Mouse (Mus musculus): ENCODE results near the gene Cep295. TPM values are rescaled to one million over a fixed set of nuclear protein-coding genes. Genes with fewer than 3 reads are reported as not detected.
"Not testable (repeated sequence)": the region's sequence is repeated elsewhere in the genome, so short reads cannot be mapped to it uniquely, and the experiment has no call there.

The Cep295 gene
- polyA plus RNA-seq, 1 experiment from 2014 or later: 14.3 TPM

DNA sequence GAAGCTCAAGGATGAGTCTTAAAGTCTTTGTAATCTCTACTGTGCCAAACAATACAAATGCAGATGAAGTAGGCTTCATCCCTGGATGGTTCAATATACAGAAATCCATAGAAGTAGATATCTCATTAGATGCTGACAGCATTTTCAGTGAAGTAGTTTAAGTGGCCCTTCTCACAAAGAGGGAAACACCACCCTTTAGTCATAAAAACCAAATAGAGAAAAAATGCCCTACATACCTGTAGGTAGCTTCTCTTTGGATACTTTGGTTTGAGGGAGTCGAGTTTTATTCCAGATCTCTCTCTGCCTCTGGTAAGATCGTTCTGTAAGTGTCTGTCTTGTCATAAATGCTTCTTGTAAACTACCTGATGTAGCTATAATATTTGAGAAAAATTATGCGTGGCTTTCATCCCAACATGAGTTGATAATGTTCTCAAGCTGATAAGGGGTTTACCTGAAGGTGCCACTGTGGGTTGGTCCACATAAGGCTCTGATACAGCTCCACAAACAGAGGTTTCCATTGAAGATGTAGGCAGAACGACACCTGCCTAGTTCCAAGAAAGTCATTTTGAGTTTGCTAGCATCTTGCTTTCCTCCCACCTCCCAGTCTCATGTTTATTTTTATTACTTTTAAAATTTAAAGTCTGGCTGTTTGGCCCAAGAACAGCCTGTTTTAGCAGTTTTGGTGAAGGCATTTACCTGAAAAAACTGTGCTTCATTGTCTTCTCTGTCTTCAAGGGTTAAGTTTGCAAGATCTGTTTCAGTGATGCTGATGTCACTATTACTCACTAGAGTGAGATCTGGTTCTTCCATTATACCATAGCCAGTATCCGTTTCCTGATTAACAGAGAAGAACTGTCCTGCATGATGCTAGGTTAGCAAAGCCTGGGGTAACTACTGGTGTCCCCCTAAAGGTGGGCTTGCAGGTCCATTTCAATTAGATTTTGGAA, 40.1 kb downstream of the Cep295 start:
- WGBS: 72% methylated on average over 5 of the region's 5 CpGs
- Histone ChIP-seq H3K36me3 (peaks cover 65% of the 10 kb centered on the region), H3K4me1 (replicated peaks) (no peaks in the 10 kb centered on the region), H3K27me3 (no peaks in the 10 kb centered on the region), H3K27ac (no peak overlapping the region), H3K9me3 (no peaks in the 10 kb centered on the region), H3K9ac (no peak overlapping the region), H3K4me3 (no peak overlapping the region), H3K4me2 (no peak overlapping the region)
- no peak for ATAC-seq (ENCODE audit: low FRiP score)

DNA sequence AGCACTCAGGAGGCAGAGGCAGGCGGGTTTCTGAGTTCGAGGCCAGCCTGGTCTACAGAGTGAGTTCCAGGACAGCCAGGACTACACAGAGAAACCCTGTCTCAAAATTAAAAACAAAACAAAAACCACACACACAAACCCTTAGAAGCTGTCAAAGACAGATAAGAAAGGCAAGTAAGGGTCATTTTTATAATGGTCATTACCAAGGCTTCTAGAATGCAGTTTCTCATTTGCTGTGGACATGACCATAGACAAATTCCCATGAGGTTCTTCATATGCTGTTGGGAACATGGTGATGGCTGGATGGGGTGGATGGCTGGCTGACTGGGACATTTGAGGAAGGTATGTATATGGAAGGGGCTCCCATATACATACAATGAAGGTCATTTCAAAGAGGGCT, 41.3 kb downstream of the Cep295 start:
- WGBS: 100% methylated on average over 2 of the region's 2 CpGs
- not testable (repeated sequence) for H3K4me1 ChIP-seq (replicated peaks); H3K27me3 ChIP-seq; H3K9ac ChIP-seq; H3K27ac ChIP-seq; H3K4me3 ChIP-seq; H3K9me3 ChIP-seq; ATAC-seq (ENCODE audit: low FRiP score); H3K4me2 ChIP-seq
- peaks cover 62% of the 10 kb centered on the region for H3K36me3 ChIP-seq

DNA sequence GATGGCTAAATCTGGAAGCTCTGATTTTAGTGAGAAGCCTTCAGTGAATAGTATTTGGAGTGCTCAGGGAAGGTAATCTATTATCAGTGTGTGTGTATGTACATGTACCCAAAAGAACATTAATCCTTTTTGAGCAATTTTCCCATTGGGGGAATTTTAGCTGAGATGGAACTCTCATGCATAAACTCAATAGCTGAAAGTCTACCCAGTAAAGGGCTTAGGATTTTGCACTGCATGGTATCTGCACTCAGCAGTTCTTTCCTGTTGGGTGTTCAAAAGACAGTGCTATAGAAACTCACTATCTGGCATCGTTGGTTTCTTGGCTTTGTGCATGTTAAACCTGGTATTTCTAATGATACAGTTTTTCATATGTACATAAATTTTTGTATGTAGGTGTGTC, 43.0 kb downstream of the Cep295 start:
- H3K4me2 ChIP-seq: no peak overlapping the region
- H3K9me3 ChIP-seq: no peaks in the 10 kb centered on the region
- H3K4me3 ChIP-seq: no peak overlapping the region
- H3K4me1 ChIP-seq (replicated peaks): peaks cover 4% of the 10 kb centered on the region
- H3K27ac ChIP-seq: no peak overlapping the region
- no peak overlapping the region for H3K9ac ChIP-seq
- no peaks in the 10 kb centered on the region for H3K27me3 ChIP-seq
- no peak for ATAC-seq (ENCODE audit: low FRiP score)
- peaks cover 69% of the 10 kb centered on the region for H3K36me3 ChIP-seq
- WGBS: 100% methylated on average over 1 of the region's 1 CpGs

DNA sequence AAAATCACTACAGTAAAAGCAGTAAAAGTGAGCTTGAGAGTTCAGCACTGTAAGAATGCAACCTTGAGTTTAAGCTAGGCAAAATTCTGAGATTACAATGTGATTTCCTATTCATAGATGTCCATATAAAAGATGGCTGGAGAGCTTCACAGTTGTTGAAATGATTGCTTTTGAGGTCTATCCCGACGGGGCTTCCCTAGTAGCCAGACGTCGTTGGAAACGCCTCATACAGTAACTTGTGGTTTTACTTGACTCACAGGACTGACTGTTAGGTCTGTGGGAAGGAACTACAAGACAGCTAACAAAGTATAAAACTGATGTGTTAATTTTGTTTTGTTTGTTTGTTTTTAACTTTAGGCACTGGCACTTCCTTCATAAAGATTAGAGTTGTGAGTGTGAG, 44.0 kb downstream of the Cep295 start:
- H3K4me1 ChIP-seq (replicated peaks): peaks cover 12% of the 10 kb centered on the region
- H3K27me3 ChIP-seq: no peaks in the 10 kb centered on the region
- no peak for ATAC-seq (ENCODE audit: low FRiP score)
- WGBS: 95% methylated on average over 5 of the region's 5 CpGs
- H3K9ac ChIP-seq: no peak overlapping the region
- H3K36me3 ChIP-seq: peaks cover 78% of the 10 kb centered on the region
- no peak overlapping the region for H3K27ac ChIP-seq
- H3K4me3 ChIP-seq: no peak overlapping the region
- no peak overlapping the region for H3K4me2 ChIP-seq
- H3K9me3 ChIP-seq: no peaks in the 10 kb centered on the region

DNA sequence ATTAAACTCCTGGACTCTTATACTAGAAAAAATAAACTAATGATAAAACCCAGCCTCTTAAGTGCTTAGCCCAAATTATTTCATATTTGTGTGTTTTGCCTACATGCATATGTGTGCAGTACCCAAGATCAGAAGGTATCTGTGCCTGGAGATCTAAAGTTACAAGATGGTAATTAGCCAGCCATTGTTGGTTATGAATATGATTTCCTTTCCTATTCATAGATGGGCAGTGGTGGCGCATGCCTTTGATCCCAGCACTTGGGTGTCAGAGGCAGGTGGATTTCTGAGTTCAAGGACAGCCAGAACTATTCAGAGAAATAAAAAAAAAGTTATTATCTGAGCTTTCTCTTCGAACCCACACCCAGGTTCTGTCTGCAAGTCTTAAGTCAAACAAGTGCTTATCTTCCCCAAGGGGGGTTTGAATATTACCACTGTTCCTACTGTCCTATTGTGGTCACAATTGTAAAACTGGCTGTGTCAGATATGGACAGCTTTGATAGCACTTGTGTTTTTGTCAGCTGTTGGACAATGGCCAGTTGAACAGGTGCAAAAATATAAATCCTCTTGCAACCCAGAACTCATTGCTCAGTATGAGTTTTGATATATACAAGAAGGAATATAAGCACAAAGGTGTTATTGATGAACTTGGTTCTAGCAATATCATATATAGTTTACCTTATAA, 45.4 kb downstream of the Cep295 start:
- Histone ChIP-seq H3K9me3 (no peaks in the 10 kb centered on the region), H3K4me2 (no peak overlapping the region), H3K27ac (no peak overlapping the region), H3K27me3 (no peaks in the 10 kb centered on the region), H3K4me1 (replicated peaks) (peaks cover 24% of the 10 kb centered on the region), H3K9ac (no peak overlapping the region), H3K4me3 (no peak overlapping the region), H3K36me3 (peaks cover 76% of the 10 kb centered on the region)
- ATAC-seq (ENCODE audit: low FRiP score): no peak
- WGBS: 97% methylated on average over 2 of the region's 2 CpGs

DNA sequence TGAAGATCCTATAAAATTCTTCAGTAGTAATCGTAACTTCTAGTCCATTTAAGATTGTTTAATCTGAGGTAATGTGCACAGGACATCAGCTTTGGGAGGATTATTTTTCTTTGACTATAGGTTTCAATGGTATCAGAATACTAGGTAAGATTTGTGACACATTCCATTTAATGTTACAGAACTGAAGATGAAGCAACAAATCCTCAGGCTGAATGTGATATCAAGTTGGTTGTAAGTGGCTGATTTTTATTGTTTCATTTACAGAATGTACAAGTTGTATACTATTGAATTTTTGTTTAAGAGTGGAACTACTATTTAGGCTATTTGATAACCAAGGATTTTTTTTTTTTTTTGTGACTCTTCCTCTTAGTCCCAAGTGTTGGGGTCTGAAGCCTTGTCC, 47.4 kb downstream of the Cep295 start:
- no peak for ATAC-seq (ENCODE audit: low FRiP score)

DNA sequence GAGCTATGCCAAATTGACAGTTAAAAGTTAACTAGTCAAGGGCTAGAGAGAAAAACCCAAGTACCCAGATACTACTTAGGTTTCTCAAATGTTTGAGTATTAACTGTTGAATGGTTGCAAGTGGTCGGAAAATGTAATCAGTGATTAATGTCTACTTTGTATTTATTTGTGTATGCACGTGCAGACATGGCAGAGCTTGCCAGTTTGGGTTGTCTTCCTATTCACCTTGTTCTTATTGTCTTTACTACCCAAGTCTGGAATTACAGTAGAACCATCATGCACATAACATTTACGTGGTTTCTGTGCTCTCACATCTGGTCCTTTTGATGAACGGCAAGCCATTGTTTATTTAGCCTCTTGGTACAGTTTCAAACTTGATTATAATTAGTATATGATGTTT, 48.2 kb downstream of the Cep295 start:
- H3K4me3 ChIP-seq: no peak overlapping the region
- H3K4me1 ChIP-seq (replicated peaks): peaks cover 40% of the 10 kb centered on the region
- H3K36me3 ChIP-seq: peaks cover 54% of the 10 kb centered on the region
- no peak overlapping the region for H3K4me2 ChIP-seq
- no peak overlapping the region for H3K27ac ChIP-seq
- WGBS: 80% methylated on average over 4 of the region's 4 CpGs
- H3K27me3 ChIP-seq: no peaks in the 10 kb centered on the region
- H3K9me3 ChIP-seq: no peaks in the 10 kb centered on the region
- no peak for ATAC-seq (ENCODE audit: low FRiP score)
- 0 out of 2 replicates have a peak overlapping the region, but pooled peaks have one; percentile 5 for H3K9ac ChIP-seq

More for the DNA sequence above, 47.4 kb downstream of the Cep295 start:
- Histone ChIP-seq H3K4me3 (no peak overlapping the region), H3K36me3 (peaks cover 62% of the 10 kb centered on the region), H3K4me1 (replicated peaks) (peaks cover 36% of the 10 kb centered on the region), H3K4me2 (no peak overlapping the region), H3K27me3 (no peaks in the 10 kb centered on the region), H3K27ac (no peak overlapping the region), H3K9ac (no peak overlapping the region), H3K9me3 (no peaks in the 10 kb centered on the region)
- 93% methylated on average over 1 of the region's 1 CpGs for WGBS

DNA sequence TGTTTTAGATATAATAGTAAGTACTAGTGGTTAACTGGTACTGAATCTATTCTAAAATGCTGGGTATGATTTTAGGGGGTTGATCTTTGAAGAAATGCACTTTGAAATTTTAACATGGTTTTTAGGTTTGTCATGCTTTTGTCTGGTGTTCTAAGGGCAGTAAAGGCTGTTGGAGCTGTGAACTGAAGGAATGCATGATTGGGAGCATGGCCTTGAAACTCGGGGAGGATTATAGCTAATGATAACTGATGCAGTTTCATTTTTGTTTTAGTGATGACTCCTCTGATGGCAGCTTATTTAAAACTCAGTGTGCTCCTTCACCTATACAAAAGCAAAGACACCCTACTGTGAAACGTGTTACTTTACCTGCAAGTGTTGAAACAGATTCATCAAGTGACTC, 49.3 kb downstream of the Cep295 start:
- Histone ChIP-seq H3K4me2 (no peak overlapping the region), H3K4me1 (replicated peaks) (peaks cover 40% of the 10 kb centered on the region), H3K9me3 (no peaks in the 10 kb centered on the region), H3K4me3 (no peak overlapping the region), H3K9ac (no peak overlapping the region), H3K36me3 (peaks cover 43% of the 10 kb centered on the region), H3K27ac (no peak overlapping the region), H3K27me3 (no peaks in the 10 kb centered on the region)
- 56% methylated on average over 2 of the region's 2 CpGs for WGBS
- ATAC-seq (ENCODE audit: low FRiP score): no peak

DNA sequence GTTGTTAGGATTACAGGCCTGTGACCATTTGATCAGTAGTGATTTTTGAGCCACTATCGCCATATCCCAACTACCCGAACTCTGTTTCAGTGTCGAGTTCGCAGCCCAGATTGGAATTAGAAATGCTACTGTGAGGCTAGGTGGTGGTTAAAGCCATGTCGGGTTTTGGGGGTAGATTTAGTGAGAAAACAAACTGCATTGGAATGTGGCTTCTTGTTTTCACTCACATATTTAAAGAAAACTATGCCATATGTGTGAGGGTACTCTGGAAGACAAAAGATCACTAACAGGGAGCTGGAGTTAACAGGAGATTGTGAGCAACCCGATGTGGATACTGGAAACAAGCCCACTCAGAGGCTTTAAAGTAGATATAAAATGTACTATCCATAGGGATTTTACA, 50.3 kb downstream of the Cep295 start:
- H3K27ac ChIP-seq: no peak overlapping the region
- H3K27me3 ChIP-seq: no peaks in the 10 kb centered on the region
- H3K4me3 ChIP-seq: peak overlapping the region; percentile 72
- peak overlapping the region; percentile 90 for H3K9ac ChIP-seq
- peaks cover 36% of the 10 kb centered on the region for H3K36me3 ChIP-seq
- peaks cover 40% of the 10 kb centered on the region for H3K4me1 ChIP-seq (replicated peaks)
- H3K4me2 ChIP-seq: peak overlapping the region; percentile 83
- WGBS: 11% methylated on average over 6 of the region's 6 CpGs
- no peaks in the 10 kb centered on the region for H3K9me3 ChIP-seq
- no peak for ATAC-seq (ENCODE audit: low FRiP score)

DNA sequence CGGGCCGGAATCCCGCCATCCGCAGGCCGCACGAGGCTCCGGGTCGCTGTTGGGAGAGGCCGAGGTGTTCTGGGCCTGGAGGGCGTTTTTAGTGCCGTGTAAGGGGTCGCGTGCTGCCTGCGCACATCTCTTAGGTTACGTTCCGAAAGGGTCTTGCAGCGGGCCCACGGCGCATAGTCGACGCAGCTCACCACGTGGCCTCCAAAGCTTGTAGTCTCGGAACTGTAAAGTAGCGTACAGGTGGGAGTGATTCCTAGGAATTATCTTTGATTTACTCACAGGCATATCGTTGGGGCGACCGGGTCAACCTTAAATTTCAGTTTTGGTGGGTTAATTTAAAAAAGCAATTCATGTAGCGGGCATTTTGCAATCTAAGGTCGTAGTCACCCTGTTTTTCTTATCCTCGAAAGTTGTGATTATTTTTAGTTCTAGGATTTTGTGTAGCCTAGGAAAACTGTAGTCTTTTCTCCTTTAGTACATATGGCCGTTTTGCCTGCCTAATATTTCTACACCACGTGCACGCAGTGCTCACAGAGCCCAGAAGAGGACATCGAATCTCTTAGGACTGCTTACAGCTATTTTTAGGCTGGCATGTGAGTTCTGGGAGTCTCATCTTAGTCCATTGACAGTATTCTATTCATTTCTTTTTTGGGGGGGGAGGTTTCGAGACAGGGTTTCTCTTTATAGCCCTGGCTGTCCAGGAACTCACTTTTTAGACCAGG, 51.0 kb downstream of the Cep295 start, which contains the start of gene 4931406C07Rik:
4931406C07Rik (minus strand) TSS at position 51 of the 722 bp plus-strand sequence.
- WGBS: under 1% methylated on average over 35 of the region's 35 CpGs
- H3K9me3 ChIP-seq: no peaks in the 10 kb centered on the region
- peak within 1 kb of the TSS; percentile 83 for H3K4me2 ChIP-seq
- H3K36me3 ChIP-seq: peaks cover 29% of the 10 kb centered on the region
- peaks cover 40% of the 10 kb centered on the region for H3K4me1 ChIP-seq (replicated peaks)
- peak; percentile 90 for ATAC-seq (ENCODE audit: low FRiP score)
- peak within 1 kb of the TSS; percentile 72 for H3K4me3 ChIP-seq
- H3K9ac ChIP-seq: peak within 1 kb of the TSS; percentile 90
- peak within 1 kb of the TSS; percentile 91 for H3K27ac ChIP-seq
- H3K27me3 ChIP-seq: no peaks in the 10 kb centered on the region

DNA sequence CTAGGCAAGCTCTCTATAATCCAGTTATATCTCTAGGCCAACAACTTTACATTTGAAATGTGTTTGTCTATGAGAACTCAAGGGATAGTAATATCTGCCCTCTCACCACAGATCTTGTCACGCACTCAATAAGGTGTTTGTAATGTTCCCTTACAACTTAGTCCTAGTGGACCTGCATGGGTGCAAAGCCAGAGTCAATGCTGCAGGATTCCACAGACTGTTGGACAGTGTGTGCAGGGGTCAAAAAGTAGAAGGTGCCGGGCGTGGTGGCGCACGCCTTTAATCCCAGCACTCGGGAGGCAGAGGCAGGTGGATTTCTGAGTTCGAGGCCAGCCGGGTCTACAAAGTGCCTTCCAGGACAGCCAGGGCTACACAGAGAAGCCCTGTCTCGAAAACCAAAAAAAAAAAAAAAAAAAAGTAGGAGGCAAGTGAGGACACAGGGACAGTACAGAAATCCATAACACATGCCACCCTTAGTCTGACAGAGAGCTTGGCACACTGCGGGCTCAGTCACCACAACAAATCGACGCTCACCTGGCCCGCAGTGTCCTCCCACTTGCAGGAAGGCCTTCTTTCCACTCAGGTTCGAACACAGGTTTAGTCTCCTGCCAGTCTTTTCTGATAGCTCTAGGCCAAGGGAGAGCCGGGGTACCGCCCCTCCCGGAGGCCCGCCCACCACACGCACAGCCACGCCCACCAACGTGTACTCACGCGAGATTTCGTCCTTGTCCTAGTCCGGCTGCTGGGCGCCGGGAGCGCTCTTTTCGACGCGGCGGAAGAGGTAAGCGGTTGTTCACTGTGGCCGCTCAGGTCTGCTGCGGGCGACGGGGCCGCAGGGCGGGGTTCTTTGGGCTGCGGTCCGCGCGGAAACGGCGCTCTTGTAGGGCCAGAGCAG, 51.8 kb downstream of the Cep295 start, which contains the start of gene Taf1d:
Taf1d (plus strand) TSS at position 712 of the 895 bp plus-strand sequence.
- peak within 1 kb of the TSS; percentile 91 for H3K27ac ChIP-seq
- peak within 1 kb of the TSS; percentile 83 for H3K4me2 ChIP-seq
- H3K9ac ChIP-seq: peak within 1 kb of the TSS; percentile 90
- H3K36me3 ChIP-seq: peaks cover 27% of the 10 kb centered on the region
- peak; percentile 99 for ATAC-seq (ENCODE audit: low FRiP score)
- WGBS: 14% methylated on average over 44 of the region's 45 CpGs
- no peaks in the 10 kb centered on the region for H3K9me3 ChIP-seq
- peaks cover 40% of the 10 kb centered on the region for H3K4me1 ChIP-seq (replicated peaks)
- no peaks in the 10 kb centered on the region for H3K27me3 ChIP-seq
- H3K4me3 ChIP-seq: peak within 1 kb of the TSS; percentile 72
